Mouse (Mus musculus): Measurements from ENCODE around the gene Rnf216. TPM values are rescaled to one million over a fixed set of nuclear protein-coding genes. Genes with fewer than 3 reads are reported as not detected.

Rnf216 gene
- polyA plus RNA-seq, 1 experiment: not detected

DNA sequence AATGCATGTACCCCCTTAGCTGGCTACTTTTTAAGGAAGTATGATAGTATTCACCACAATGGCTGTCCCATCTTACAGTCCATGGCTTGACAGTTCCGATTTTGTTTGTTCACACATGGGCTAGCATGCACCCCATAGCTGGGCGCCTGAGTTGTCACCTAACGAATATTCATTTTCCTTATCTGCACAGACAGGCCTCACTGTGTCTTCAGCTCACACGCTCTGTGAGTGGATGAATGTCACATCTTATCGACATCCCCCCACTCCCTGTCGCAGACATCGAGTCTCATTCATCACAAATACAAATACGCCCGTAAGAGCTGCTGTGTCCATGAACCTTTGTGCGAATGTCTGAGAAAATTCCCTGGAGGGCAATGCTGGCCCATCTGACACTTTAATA, 128.5 kb downstream of the Rnf216 start:
- 90% methylated on average over 10 of the region's 10 CpGs for WGBS
- H3K4me3 ChIP-seq (ENCODE audit: insufficient read depth, low read depth, low read length): no peak overlapping the region
- TF ChIP-seq POLR2A (IDR thresholded peaks at IDR 0.05; ENCODE audit: insufficient read depth, low read depth, low read length) (no peak), CTCF (IDR thresholded peaks at IDR 0.05; ENCODE audit: insufficient read depth, low read depth, low read length) (no peak)
- no peak overlapping the region for H3K27ac ChIP-seq (ENCODE audit: insufficient read depth, low read depth, low read length)
- peaks cover 7% of the 10 kb centered on the region for H3K4me1 ChIP-seq (ENCODE audit: control insufficient read depth, insufficient read depth, low read length)

DNA sequence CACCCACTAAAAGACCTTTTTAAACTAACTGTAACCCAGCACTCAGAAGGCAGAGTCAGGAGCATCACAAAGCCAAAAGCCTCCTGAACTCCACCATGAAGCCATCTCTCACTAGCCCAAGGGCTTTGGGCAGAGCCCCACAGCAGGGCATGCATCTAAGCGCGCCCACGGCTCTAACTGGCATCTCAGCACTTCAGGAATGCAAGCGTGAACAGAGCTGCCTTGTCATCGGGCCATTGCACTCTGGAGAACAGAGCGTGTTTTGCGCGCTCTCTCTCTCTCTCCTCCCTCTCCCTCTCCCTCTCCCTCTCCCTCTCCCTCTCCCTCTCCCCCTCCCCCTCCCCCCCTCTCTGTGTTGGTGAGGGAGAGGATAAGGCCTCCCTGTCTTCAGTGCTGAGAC, 129.6 kb downstream of the Rnf216 start:
- TF ChIP-seq POLR2A (IDR thresholded peaks at IDR 0.05; ENCODE audit: insufficient read depth, low read depth, low read length): no peak
- no peak for TF ChIP-seq CTCF (IDR thresholded peaks at IDR 0.05; ENCODE audit: insufficient read depth, low read depth, low read length)
- Histone ChIP-seq H3K4me1 (ENCODE audit: control insufficient read depth, insufficient read depth, low read length) (peaks cover 3% of the 10 kb centered on the region; the same call in 1 of the 2 replicates), H3K27ac (ENCODE audit: insufficient read depth, low read depth, low read length) (no peak overlapping the region), H3K4me3 (ENCODE audit: insufficient read depth, low read depth, low read length) (no peak overlapping the region)
- 56% methylated on average over 8 of the region's 8 CpGs for WGBS

DNA sequence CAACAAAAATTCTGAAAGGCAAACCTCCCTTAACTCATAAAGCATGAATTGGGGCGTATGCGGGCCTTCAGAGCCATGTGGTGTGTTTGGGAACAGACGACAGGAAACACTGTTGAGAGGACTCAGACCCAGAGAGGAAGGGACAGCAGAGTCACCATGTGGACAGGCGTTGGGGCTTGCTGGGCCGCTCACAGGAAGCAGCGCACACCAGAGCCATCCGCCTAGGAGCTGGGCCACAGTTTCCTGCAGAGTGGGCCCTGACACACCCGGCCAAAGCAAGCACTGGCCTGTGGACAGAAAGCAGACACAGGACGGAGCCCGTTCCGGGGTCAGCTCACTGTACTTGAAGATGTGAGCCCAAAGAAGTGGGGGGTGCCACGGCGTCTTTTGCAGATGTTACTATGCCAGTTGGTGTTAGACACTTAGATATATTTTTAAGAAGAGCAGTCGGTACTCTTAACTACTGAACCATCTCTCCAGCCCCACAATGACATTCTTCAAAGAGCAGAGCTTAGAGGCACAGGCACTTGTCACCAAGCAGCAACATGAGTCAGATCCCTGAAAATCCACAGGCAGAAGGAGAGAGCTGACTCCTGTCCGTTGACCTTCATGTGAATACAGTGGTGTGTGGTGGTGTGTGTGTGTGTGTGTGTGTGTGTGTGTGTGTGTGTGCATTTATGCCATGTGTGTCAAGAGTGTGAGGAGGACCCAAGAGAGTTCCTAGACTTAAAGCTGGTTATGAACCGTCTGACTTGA, 130.6 kb downstream of the Rnf216 start:
- 86% methylated on average over 16 of the region's 16 CpGs for WGBS

DNA sequence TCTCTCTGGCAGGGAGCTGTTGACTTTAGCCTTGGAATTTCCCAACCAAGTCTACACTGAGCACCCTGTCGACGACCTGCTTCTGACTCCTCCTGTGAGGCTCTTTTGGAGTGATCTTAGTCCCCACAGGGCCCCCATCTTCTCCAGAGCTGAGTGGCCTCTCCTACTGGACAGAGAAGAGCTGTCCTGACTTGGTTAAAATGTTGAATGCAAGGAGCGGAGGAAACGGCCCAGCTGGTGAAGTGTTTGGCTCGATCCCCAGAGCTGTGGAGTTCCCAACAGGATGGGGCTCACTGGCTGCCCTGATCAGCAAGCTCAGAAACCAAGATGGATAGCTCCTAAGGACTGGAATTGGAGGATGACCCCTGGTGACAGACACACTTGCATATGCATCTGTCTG, 136.3 kb downstream of the Rnf216 start:
- H3K27ac ChIP-seq (ENCODE audit: insufficient read depth, low read depth, low read length): no peak overlapping the region
- TF ChIP-seq CTCF (IDR thresholded peaks at IDR 0.05; ENCODE audit: insufficient read depth, low read depth, low read length): no peak
- TF ChIP-seq POLR2A (IDR thresholded peaks at IDR 0.05; ENCODE audit: insufficient read depth, low read depth, low read length): no peak
- peaks cover 14% of the 10 kb centered on the region for H3K4me1 ChIP-seq (ENCODE audit: control insufficient read depth, insufficient read depth, low read length)
- no peak overlapping the region for H3K4me3 ChIP-seq (ENCODE audit: insufficient read depth, low read depth, low read length)
- WGBS: 59% methylated on average over 5 of the region's 5 CpGs

More for the DNA sequence above, 130.6 kb downstream of the Rnf216 start:
- no peak for TF ChIP-seq CTCF (IDR thresholded peaks at IDR 0.05; ENCODE audit: insufficient read depth, low read depth, low read length)
- H3K4me3 ChIP-seq (ENCODE audit: insufficient read depth, low read depth, low read length): no peak overlapping the region
- peaks cover 7% of the 10 kb centered on the region; the same call in 1 of the 2 replicates for H3K4me1 ChIP-seq (ENCODE audit: control insufficient read depth, insufficient read depth, low read length)
- H3K27ac ChIP-seq (ENCODE audit: insufficient read depth, low read depth, low read length): no peak overlapping the region

DNA sequence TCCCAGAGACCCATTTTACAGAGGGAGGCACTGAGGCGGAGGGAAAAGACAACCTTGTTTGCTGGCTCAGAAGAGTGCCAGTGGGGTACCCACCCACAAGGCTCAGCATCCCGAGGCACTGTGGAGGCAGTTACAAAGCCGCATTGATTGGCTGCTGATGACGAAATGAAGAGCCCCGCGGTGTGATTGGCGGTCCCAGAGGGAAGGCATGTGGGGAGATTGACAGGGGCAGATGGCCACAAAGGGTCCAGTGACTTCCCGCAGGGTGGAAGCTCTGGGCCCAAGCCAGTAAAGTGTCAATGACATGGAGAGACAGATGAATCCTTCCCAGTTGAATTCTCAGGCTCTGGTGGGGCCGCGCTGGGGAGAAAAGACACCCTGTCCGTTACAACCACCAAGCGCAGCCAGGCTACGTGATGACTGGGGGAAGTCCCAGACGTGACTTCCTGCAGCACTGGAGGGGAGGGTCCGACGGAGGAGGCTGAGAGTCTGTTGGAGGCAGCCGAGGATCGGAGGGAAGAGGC, 138.1 kb downstream of the Rnf216 start:
- no peak overlapping the region; the same call in 1 of the 2 replicates for H3K27ac ChIP-seq (ENCODE audit: insufficient read depth, low read depth, low read length)
- TF ChIP-seq CTCF (IDR thresholded peaks at IDR 0.05; ENCODE audit: insufficient read depth, low read depth, low read length): no peak
- no peak for TF ChIP-seq POLR2A (IDR thresholded peaks at IDR 0.05; ENCODE audit: insufficient read depth, low read depth, low read length)
- peaks cover 21% of the 10 kb centered on the region for H3K4me1 ChIP-seq (ENCODE audit: control insufficient read depth, insufficient read depth, low read length)
- H3K4me3 ChIP-seq (ENCODE audit: insufficient read depth, low read depth, low read length): peak overlapping the region; percentile 9; the same call in 1 of the 2 replicates
- WGBS: 7% methylated on average over 18 of the region's 18 CpGs

DNA sequence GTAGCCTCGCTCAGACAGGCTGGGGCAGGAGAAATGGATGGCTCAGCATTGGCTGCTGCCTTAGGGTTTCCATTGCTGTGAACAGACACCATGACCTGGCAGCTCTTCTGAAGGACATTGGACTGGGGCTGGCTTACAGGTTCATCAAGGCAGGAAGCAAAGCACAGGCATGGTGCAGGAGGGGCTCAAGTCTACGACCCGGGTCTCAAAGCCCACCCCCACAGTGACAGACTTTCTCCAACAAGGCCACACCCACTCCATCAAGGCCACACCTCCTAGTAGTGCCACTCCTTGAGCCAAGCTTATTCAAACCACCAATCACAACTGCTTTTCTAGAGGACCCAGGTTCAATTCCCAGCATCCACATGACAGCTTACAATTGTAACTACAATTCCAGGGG, 138.8 kb downstream of the Rnf216 start:
- no peak overlapping the region for H3K27ac ChIP-seq (ENCODE audit: insufficient read depth, low read depth, low read length)

DNA sequence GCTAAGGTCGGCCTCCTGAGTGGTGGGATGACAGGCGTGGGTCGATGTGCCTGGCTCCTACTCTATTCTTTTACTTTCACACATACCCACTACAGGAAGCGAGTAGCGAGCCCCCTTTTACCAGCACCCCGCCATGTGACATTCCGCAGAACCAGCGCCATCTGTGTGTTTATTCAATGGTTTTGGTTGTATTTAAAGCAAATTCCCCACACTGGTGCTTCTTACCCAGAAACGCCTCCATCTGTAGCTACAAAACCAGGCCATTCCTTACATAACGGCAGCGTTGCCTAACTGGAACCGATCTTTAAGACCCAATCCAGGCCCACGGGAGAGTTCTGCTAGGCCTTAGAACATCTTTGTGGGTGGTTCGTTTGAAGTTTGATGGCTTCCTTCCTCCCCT, 144.4 kb downstream of the Rnf216 start:
- 37% methylated on average over 14 of the region's 14 CpGs for WGBS
- TF ChIP-seq POLR2A (IDR thresholded peaks at IDR 0.05; ENCODE audit: insufficient read depth, low read depth, low read length): no peak
- no peak for TF ChIP-seq CTCF (IDR thresholded peaks at IDR 0.05; ENCODE audit: insufficient read depth, low read depth, low read length)
- H3K4me3 ChIP-seq (ENCODE audit: insufficient read depth, low read depth, low read length): no peak overlapping the region
- peaks cover 44% of the 10 kb centered on the region for H3K4me1 ChIP-seq (ENCODE audit: control insufficient read depth, insufficient read depth, low read length)
- H3K27ac ChIP-seq (ENCODE audit: insufficient read depth, low read depth, low read length): peak overlapping the region; percentile 46

More for the DNA sequence above, 138.8 kb downstream of the Rnf216 start:
- TF ChIP-seq CTCF (IDR thresholded peaks at IDR 0.05; ENCODE audit: insufficient read depth, low read depth, low read length): no peak
- TF ChIP-seq POLR2A (IDR thresholded peaks at IDR 0.05; ENCODE audit: insufficient read depth, low read depth, low read length): no peak
- peaks cover 26% of the 10 kb centered on the region for H3K4me1 ChIP-seq (ENCODE audit: control insufficient read depth, insufficient read depth, low read length)
- 45% methylated on average over 3 of the region's 3 CpGs for WGBS
- no peak overlapping the region for H3K4me3 ChIP-seq (ENCODE audit: insufficient read depth, low read depth, low read length)

DNA sequence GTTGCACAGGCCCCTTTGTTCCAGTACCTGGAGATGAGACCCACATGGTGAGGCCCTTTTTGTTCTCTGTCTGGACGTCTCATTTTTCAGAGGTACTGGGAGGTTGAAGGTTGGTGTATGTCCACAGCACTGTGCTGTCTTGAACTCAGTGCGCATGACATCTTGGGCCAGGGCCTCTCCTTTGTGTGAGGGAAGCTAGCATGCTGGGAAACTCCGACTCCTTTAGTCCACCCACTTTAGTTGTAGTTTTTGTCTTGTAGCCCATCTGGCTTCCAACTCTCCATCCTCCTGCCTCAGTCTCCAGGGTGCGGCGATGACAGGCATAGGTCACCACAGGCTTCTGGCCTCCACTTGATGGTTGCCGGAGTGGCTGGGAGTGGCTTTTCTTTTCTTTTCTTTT, 148.1 kb downstream of the Rnf216 start:
- Histone ChIP-seq H3K27ac (ENCODE audit: insufficient read depth, low read depth, low read length) (peak overlapping the region; percentile 84), H3K4me1 (ENCODE audit: control insufficient read depth, insufficient read depth, low read length) (peaks cover 42% of the 10 kb centered on the region), H3K4me3 (ENCODE audit: insufficient read depth, low read depth, low read length) (peak overlapping the region; percentile 32)
- no peak for TF ChIP-seq POLR2A (IDR thresholded peaks at IDR 0.05; ENCODE audit: insufficient read depth, low read depth, low read length)
- no peak for TF ChIP-seq CTCF (IDR thresholded peaks at IDR 0.05; ENCODE audit: insufficient read depth, low read depth, low read length)
- 35% methylated on average over 6 of the region's 6 CpGs for WGBS

DNA sequence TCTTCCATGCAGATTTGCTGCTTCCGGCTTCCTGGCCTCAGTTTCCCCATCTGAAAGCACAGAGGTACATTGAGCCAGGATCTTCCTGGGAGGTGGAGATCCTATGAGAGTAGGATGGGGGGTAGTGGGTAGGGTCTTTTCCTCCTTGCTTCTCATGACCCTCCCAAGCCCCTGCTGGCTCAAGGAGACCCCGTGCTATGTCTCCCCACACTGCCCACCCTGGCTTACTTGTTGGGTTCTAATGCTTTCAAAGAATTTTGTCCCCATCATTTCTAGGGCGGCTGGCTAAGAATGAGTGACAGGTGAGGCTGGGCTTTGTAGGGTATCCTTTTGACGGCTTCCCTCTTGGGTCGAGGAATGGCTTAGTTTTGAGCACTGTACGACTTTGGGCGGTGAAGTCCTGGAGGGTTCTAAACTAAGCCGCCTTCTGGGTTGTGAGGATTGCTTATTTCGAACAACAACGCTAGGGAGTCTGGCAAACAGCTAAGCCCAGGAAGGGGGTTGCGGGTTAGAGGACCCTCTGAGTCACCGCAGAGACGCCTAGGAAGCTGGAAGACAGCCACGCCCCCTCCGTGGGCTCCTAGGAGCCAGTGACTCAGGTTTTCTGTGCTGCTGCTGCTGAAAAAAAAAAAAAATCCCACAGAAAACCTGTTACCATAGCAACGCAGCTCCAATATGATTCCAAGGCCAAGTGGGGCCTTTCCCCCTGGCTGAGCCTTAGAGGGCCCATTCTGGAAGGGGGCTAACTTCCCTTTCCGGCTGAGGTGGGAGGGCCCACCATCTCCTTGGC, 148.9 kb downstream of the Rnf216 start:
- H3K27ac ChIP-seq (ENCODE audit: insufficient read depth, low read depth, low read length): peak overlapping the region; percentile 92
- TF ChIP-seq CTCF (IDR thresholded peaks at IDR 0.05; ENCODE audit: insufficient read depth, low read depth, low read length) (no peak), POLR2A (IDR thresholded peaks at IDR 0.05; ENCODE audit: insufficient read depth, low read depth, low read length) (no peak; the same call in 1 of the 2 replicates)
- H3K4me1 ChIP-seq (ENCODE audit: control insufficient read depth, insufficient read depth, low read length): peaks cover 37% of the 10 kb centered on the region
- 6% methylated on average over 17 of the region's 17 CpGs for WGBS
- peak overlapping the region; percentile 72 for H3K4me3 ChIP-seq (ENCODE audit: insufficient read depth, low read depth, low read length)

All from olfactory bulb, adult 2 months (tissue).